Mouse (Mus musculus) spleen, embryonic (tissue): ENCODE measurements at regions not wholly inside any gene's neighbourhood (a gene's known extent, or its start where the extent isn't known, plus 50 kb on each side); places are given as distances from the start of the nearest gene placed in this dataset.

Source experiments
- CTCF ChIA-PET: fragments of 350-600 bp; sonication (Branson Sonifier 250); formaldehyde crosslinking; loops from one replicate; lab custom pipeline; 2022; lab: Charles Lee

- CTCF ChIA-PET: no interaction called here
These were observed 51.1 kb upstream of the Adra1b start for GRCm38 (mm10) chr11:43952151-43952550.

DNA sequence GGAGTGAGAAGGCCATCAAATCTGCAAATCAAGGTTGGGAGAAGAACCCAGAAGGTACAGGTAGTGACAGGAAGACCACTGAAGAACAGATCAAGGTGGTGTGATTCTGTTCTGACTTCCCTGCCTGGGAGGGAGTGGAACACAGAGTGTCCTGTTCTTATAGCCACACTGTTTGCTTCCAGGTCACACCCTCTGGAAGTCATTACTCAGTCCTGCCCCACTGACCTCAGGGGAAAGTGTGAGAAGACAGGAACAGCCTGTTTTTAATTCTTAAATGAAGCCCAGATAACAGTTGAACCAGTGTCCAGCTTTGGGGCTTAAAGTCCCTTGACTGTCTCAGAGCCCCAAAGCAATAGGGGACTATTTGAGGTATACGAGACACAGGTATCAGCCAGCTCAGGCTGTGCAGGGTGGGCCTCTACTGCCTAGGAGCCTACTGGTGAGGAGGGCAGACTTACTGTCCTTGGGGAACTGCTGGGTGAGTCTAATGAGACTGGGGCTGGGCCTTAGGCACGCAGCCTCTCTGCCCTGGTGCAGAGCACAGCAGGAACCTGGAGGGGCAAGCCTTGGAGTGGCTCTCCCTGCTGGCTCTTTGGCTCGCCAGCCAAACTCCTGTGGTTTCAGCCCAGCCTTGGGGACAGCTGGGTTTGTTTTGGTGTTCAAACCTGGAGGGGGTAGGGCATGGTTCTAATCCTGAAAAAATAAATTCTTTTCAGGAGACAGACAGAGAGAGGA lies 57.4 kb upstream of the Adra1b start:
- CTCF ChIA-PET: no interaction called here

- CTCF ChIA-PET: no interaction called here
These were observed 57.9 kb upstream of the Adra1b start for GRCm38 (mm10) chr11:43958976-43959315.

- CTCF ChIA-PET: no interaction called here
These were observed 59.5 kb upstream of the Adra1b start for GRCm38 (mm10) chr11:43960348-43961105.

GRCm38 (mm10) chr11:43961398-43962070 lies 60.5 kb upstream of the Adra1b start:
- CTCF ChIA-PET: no interaction called here

GRCm38 (mm10) chr11:43967764-43968163 lies 66.8 kb upstream of the Adra1b start:
- CTCF ChIA-PET: no interaction called here

- CTCF ChIA-PET: no interaction called here
These were observed 70.9 kb upstream of the Adra1b start for GRCm38 (mm10) chr11:43971886-43972285.

DNA sequence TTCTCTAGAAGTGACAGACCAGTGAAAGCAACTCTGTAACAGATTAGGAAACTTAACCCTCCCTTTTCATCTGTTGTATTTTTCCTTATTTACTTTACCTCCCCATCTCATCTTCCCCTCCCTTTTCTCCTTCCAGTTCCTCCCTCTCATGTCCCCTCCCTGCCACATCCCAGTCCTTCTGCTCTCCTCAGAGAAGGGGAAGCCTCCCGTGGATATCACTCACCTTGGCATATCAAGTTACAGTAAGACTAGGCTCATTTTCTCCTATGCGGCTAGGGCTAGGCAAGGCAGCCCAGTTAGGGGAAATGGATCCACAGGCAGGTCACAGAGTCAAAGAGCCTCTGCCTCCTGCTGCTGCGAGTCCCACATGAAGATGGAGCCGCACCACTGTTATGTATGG lies 75.0 kb upstream of the Adra1b start:
- CTCF ChIA-PET: no interaction called here

GRCm38 (mm10) chr11:43979406-43979805 lies 78.4 kb upstream of the Adra1b start:
- CTCF ChIA-PET: no interaction called here

- CTCF ChIA-PET: no interaction called here
These were observed 79.4 kb upstream of the Adra1b start for GRCm38 (mm10) chr11:43980444-43980843.

DNA sequence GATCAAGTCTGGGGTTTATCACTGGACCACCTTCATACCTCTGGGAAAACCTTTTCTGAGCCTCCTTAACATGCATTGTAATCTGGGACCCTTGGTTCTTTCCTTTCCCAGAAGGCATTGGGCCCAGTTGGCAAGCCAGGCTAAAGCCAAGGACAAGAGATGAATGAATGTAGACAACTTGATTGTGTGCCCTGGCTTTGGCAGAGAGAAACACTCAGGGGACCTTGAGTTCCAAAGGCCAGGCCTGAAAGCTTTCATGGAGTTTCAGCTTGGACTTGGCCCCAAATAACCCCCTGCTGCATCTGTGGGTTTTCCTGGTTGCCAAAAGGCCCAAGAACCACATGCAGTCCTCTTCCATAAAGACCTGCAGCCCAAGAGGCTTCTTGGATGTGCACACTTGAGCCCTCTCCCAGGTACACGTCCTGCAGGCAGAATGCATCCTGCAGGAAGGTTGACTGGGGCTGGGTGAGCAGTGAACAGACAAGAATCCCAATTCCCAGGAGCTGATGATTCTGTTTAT lies 89.0 kb upstream of the Adra1b start:
- CTCF ChIA-PET: no interaction called here

DNA sequence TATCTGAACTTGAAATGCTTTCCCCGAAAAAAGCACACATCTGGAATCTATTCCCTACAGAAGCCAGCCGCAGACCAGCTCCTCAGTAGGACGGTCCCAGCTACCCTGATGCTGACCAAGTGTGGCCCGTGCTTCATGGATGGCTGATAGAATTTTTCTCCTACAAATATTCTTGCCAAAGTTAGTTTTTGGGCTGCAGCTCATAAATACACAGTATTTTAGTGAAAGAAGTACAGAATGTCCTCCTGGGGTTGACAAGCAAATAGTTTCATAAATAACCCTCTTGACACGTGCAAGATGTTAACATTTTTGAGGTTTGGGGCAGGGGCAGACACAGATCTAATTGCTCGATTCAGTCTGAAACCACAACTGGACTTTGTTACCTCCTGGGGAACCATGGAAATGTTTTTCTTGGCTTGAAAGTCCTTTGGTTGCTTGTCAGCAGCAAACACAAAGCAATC lies 91.0 kb upstream of the Adra1b start:
- CTCF ChIA-PET: no interaction called here

- CTCF ChIA-PET: no interaction called here
These were observed 97.2 kb upstream of the Adra1b start for GRCm38 (mm10) chr11:43998046-43998725.

- CTCF ChIA-PET: no interaction called here
These were observed 99.0 kb upstream of the Adra1b start for GRCm38 (mm10) chr11:44000056-44000455.

- CTCF ChIA-PET: no interaction called here
These were observed 101.0 kb upstream of the Adra1b start for GRCm38 (mm10) chr11:44001843-44002589.

- CTCF ChIA-PET: no interaction called here
These were observed 101.9 kb upstream of the Adra1b start for GRCm38 (mm10) chr11:44002716-44003522.

DNA sequence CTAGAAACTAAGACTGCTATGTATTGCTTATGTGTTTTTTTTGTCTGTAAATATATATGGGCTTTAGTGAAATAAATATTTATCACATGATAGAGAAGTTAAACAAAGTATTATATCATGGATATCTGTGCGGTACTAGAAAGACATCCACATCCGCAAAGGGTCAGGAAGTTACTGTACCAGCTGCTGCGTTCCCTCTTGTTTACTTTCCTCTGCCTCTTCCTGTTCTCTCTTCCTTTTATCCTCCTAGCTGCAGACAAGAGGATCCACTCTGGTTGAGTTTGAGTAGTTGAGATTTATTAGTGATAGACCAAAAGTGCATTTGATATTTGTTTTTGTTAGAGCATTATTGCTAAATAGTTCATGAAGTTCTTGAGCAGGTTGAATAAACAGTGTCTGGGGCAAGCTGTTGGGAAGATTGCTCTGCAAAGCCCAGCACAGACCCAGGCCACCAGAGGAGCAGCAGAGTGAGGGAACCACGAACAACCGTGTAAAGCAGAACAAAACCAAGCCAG lies 106.6 kb upstream of the Adra1b start:
- CTCF ChIA-PET: no interaction called here

DNA sequence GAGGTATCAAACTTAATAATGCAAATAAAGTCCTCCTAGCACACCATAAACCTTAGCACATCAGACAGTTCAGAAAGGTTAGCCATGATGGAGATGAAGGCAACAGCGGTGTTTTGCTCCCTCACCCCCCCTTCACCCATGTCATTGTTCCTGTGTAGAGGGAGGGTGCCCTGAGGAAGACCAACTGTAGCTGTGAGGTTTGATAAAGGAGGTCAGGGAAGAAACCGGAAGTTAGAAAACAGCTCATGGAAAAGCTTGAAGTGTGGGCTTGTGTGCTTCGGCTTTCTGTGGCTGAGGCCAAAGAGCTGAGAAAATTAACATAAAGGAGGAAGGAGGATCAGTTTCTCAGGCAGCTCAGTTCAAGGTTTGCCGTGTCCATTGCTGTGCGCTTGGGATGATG lies 111.3 kb upstream of the Adra1b start:
- CTCF ChIA-PET: interaction anchor here (0.7 kb wide), 1 partner anchor 1362 kb away, joined by 3 read pairs; no protein-coding TSS in a partner anchor

DNA sequence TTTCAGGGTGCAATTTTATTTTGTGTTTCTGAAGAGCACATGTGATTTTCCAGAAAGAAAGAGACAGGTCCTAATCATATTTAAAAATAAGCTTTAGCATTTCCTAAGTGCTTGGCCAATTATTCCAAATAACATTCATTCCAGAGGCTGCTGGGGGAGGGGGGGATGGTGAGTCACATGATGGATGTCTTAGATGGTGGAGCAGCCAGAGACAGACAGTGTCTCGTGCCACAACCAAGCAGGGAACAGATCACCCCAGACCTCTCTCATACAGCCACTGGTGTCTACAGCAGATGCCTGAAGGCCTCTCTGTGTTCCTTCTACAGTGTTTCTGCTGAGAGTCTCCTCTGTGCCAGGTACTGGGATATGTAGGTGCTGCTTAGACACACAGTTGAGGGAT lies 112.8 kb upstream of the Adra1b start:
- CTCF ChIA-PET: no interaction called here

DNA sequence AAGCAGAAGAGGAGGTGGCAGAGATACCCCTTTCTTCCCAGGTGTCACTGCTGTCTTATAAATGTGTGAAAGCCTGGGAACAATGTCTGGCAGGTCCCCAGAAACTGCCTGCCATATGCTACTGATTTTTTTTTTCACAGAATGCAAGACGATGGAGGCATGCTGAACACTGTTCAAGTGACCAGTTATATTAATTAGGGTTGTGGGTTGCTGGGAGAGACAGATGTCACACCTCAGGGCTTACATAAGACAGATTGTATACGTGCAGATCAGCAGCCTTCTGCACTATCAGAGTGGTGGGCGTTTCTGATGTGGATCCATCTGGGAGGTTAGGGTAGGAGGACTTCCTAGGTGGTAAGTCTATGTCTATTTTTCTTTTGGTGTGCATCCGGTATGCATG lies 120.6 kb upstream of the Adra1b start:
- CTCF ChIA-PET: no interaction called here
